Mouse (Mus musculus) hindbrain, postnatal 0 days (tissue): ENCODE measurements around the gene 1700016D06Rik. TPM values are rescaled to one million over a fixed set of nuclear protein-coding genes. Genes with fewer than 3 reads are reported as not detected.
A peak's percentile ranks its signal among the peaks of the same experiment; 100 is the strongest.

Experiments used
- ATAC-seq: fragments of 200-750 bp; cut with Nextera tagmentation; 2 replicates; pipeline ENCODE4 v1.8.0; 2017; ENCODE audit warnings: mild to moderate bottlenecking, moderate TSS enrichment, moderate library complexity
- DNase-seq: peaks from one replicate; pipeline ENCODE4 v3.0.0-alpha.2; 2015; ENCODE audit warnings: low spot score
- H3K27ac ChIP-seq: fragments of 300-500 bp; sonication (generic); 2 replicates; pipeline ENCODE4 v1.5.1; 2014; ENCODE audit warnings: mild to moderate bottlenecking
- H3K27me3 ChIP-seq: fragments of 300-500 bp; sonication (generic); 2 replicates; pipeline ENCODE4 v1.6.1; 2014; ENCODE audit warnings: low read length, mixed read lengths; ENCODE audit not compliant: insufficient read depth
- H3K36me3 ChIP-seq: fragments of 300-500 bp; sonication (generic); 2 replicates; pipeline ENCODE4 v1.6.1; 2014; ENCODE audit warnings: low read length, mixed read lengths; ENCODE audit not compliant: insufficient read depth
- H3K4me1 ChIP-seq: fragments of 300-500 bp; sonication (generic); 2 replicates; pipeline ENCODE4 v1.6.1; 2014; ENCODE audit warnings: antibody characterized with exemption, low read length, mixed read lengths; ENCODE audit not compliant: insufficient read depth
- H3K4me2 ChIP-seq: fragments of 300-500 bp; sonication (generic); 2 replicates; pipeline ENCODE4 v1.6.1; 2014; ENCODE audit warnings: low read depth, mild to moderate bottlenecking, low read length, moderate library complexity, mixed read lengths
- H3K4me3 ChIP-seq: fragments of 300-500 bp; sonication (generic); 2 replicates; pipeline ENCODE4 v1.5.1; 2014; ENCODE audit warnings: low read length
- H3K9ac ChIP-seq: fragments of 300-500 bp; sonication (generic); replicated peaks from 2 replicates; pipeline ENCODE4 v1.6.1; 2014; ENCODE audit warnings: mild to moderate bottlenecking, low read length, moderate library complexity, mixed read lengths
- H3K9me3 ChIP-seq: fragments of 300-500 bp; sonication (generic); 2 replicates; pipeline ENCODE4 v1.6.1; 2016; ENCODE audit warnings: low read length, mixed read lengths
- CTCF ChIP-seq: IDR thresholded peaks from 2 replicates; pipeline ENCODE4 v1.5.1; 2016; ENCODE audit warnings: antibody characterized with exemption, control low read depth, low read depth
- WGBS: fragments of 180-500 bp; shearing (Covaris S2); extraction: QIAGEN DNeasy Blood & Tissue Kit; methylation state at CpG from one replicate; pipeline ENCODE4 v1.1.7; 2014; 5-methylcytosine and 5-hydroxymethylcytosine counted together
- polyA plus RNA-seq: library from polyadenylated mRNA; unstranded; fragments of >200 nt; fragmentation: Nextera tagmentation; extraction: Ambion mirVana; gene quantifications from 2 replicates; pipeline ENCODE4 v1.2.1, GENCODE M21; 2015
- total RNA-seq: library from RNA; depleted of rRNA; stranded (reverse); fragments of >200 nt; gene quantifications from 2 replicates; pipeline ENCODE4 v1.2.3, GENCODE M21; 2014

The 1700016D06Rik gene
- total and polyA plus RNA-seq, 2 experiments from 2014 or later: not detected

DNA sequence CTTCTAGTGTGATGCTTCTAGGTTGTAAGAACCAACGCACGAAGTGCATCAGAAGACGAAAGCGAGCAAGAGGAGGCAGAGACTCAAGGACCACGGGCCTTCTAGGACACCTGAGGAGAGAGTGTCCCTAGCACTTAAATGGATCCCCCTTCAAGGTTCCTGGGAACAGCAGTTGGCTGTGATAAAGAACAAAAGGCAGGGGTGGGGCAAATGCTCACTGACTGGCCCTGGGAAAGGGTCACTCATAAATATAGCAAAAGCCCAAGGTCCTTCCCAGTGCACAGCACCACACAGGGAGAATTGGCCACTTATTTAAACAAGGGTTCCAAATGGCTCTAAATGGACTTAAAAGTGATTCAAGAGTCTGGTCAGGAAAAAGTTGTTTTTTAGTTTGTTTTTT, 71.7 kb downstream of the 1700016D06Rik start:
- TF ChIP-seq CTCF: no peak
- Histone ChIP-seq H3K4me3 (no peak overlapping the region), H3K27ac (no peak overlapping the region), H3K27me3 (no peaks in the 10 kb centered on the region), H3K9me3 (no peaks in the 10 kb centered on the region), H3K36me3 (peaks cover 24% of the 10 kb centered on the region), H3K4me2 (no peak overlapping the region), H3K4me1 (peaks cover 6% of the 10 kb centered on the region), H3K9ac (no peak overlapping the region)
- 80% methylated on average over 5 of the region's 5 CpGs for WGBS
- ATAC-seq: no peak
- DNase-seq: no peak

DNA sequence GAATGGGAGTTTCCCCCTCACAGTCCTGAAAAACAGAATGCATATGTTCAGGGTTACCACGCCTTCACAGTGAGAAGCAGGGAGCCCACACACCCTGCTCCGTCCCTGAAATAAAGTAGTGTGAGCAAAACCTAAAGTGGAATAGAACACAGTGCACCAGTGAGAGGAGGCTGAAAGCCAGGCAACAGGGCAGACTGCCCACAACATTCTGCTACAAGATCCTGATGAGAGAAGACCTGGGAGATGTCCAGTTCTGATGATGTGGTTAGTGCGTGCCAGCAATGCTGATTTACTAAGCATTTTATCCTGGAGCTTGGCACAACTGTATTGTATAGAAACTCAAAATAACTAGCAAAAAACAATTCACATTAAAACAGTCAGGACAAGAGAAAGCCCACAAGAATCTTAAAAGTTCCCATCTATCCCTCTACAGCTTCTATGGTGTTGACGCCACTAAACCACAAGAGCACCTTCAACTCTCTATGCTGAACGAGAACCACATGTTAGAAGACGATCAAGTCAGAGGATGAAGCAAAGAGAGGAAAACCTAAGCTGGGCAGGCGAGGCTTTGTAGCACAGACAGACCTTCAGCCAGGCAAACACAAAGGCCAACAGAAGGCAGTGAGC, 72.2 kb downstream of the 1700016D06Rik start:
- Histone ChIP-seq H3K27me3 (no peaks in the 10 kb centered on the region), H3K4me2 (no peak overlapping the region), H3K9ac (no peak overlapping the region), H3K4me3 (no peak overlapping the region), H3K27ac (no peak overlapping the region; the same call in 1 of the 2 replicates), H3K4me1 (peaks cover 3% of the 10 kb centered on the region), H3K36me3 (peaks cover 27% of the 10 kb centered on the region), H3K9me3 (no peaks in the 10 kb centered on the region)
- TF ChIP-seq CTCF: no peak
- ATAC-seq (peak; percentile 38; the same call in 1 of the 2 replicates), DNase-seq (peak; percentile 59)
- WGBS: 68% methylated on average over 7 of the region's 7 CpGs

DNA sequence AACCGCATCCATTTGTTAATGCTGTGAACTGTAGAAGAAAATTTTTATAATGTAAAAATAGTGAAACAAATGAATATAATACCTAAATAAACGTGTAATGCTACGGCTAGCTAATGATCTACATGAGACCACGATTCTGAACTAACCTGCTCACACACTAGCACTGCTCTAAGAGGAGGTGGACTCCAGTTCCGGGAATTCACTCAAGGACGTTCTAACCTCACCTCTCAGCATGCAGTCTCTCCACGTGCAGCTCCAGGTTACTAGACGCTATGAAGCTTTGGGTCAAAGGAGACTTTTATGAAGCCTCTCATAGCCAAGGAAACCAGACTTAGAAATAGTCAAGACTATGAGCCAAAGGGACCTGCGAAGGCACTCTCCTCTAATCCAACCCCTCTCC, 73.1 kb downstream of the 1700016D06Rik start:
- ATAC-seq (no peak), DNase-seq (no peak)
- no peaks in the 10 kb centered on the region for H3K27me3 ChIP-seq
- no peak overlapping the region for H3K4me2 ChIP-seq
- H3K4me1 ChIP-seq: no peaks in the 10 kb centered on the region
- no peaks in the 10 kb centered on the region for H3K9me3 ChIP-seq
- no peak overlapping the region for H3K4me3 ChIP-seq
- no peak overlapping the region for H3K27ac ChIP-seq
- 81% methylated on average over 9 of the region's 9 CpGs for WGBS
- H3K9ac ChIP-seq: no peak overlapping the region
- no peak for TF ChIP-seq CTCF
- H3K36me3 ChIP-seq: peaks cover 28% of the 10 kb centered on the region

DNA sequence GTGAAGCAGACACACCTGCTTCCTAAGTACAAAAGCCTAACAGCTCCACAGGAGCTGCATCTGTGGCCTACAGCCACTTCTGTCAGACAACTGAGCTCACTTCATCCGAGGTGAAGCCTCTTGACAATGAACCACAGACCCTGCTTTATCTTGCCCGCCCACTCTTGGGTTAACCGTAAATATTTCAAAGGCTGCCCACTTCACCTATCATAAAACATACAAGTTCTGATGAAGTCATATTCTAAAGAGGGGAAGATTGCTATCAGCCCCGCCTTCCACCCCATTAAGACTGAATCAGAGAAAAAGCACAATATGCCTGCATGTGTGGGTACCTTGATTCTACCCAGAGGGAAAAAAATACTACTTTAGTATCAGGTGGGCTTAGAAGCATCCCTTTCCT, 75.8 kb downstream of the 1700016D06Rik start:
- WGBS: 90% methylated on average over 4 of the region's 4 CpGs
- peaks cover 24% of the 10 kb centered on the region; the same call in 1 of the 2 replicates for H3K36me3 ChIP-seq
- no peak for ATAC-seq

DNA sequence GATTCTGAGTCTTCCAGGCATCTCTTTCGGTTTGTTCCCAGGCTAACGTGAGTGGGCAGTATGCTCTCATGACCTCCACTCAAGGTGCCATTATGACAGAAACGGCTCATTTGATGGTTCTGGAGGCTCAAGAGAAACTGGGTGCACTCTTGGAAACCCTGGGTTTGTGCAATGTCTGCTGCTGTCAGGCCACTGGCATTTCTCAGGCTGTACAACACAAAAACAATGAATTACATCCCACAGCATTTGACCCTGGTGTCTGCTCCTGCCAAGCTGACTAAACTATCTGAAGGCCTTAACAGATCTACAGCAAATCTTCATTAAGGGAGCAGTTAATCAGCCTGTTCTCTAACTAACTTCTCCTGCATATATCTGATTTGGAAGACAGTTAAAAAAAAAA, 81.8 kb downstream of the 1700016D06Rik start:
- Histone ChIP-seq H3K4me3 (no peak overlapping the region), H3K27ac (no peak overlapping the region), H3K4me2 (no peak overlapping the region), H3K9me3 (no peaks in the 10 kb centered on the region), H3K27me3 (no peaks in the 10 kb centered on the region), H3K4me1 (no peaks in the 10 kb centered on the region), H3K9ac (no peak overlapping the region), H3K36me3 (peaks cover 34% of the 10 kb centered on the region)
- DNase-seq (no peak), ATAC-seq (no peak)
- whole genome bisulfite sequencing: 96% methylated on average over 3 of the region's 3 CpGs
- TF ChIP-seq CTCF: no peak

More for the DNA sequence above, 75.8 kb downstream of the 1700016D06Rik start:
- H3K4me2 ChIP-seq: no peak overlapping the region
- TF ChIP-seq CTCF: no peak
- H3K27me3 ChIP-seq: no peaks in the 10 kb centered on the region
- no peak overlapping the region for H3K4me3 ChIP-seq
- no peak overlapping the region for H3K9ac ChIP-seq
- DNase-seq: no peak
- no peaks in the 10 kb centered on the region for H3K4me1 ChIP-seq
- no peaks in the 10 kb centered on the region for H3K9me3 ChIP-seq
- H3K27ac ChIP-seq: no peak overlapping the region

DNA sequence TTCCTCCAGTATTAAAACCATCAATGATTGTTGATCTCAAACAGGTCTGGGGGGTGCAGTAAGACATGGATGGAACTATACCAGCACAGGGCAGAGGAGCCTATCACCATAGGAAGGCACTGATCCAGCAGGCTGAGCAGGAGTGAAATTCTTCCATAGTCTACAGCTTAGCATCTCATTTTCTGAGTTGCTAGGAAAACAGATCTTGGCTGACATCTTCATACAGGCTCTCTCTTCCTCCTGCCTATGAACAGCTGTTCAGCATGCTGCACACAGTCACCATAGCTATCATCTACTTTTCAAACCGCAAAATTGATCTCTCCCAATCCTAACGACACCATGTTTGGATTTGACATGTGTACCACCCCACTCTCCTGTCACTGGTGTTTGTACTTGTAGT, 82.8 kb downstream of the 1700016D06Rik start:
- Histone ChIP-seq H3K9ac (no peak overlapping the region), H3K4me3 (no peak overlapping the region), H3K9me3 (no peaks in the 10 kb centered on the region), H3K36me3 (peaks cover 30% of the 10 kb centered on the region), H3K27ac (no peak overlapping the region), H3K4me1 (no peaks in the 10 kb centered on the region), H3K27me3 (no peaks in the 10 kb centered on the region), H3K4me2 (no peak overlapping the region)
- 77% methylated on average over 2 of the region's 2 CpGs for WGBS
- no peak for ATAC-seq
- DNase-seq: no peak
- TF ChIP-seq CTCF: no peak

DNA sequence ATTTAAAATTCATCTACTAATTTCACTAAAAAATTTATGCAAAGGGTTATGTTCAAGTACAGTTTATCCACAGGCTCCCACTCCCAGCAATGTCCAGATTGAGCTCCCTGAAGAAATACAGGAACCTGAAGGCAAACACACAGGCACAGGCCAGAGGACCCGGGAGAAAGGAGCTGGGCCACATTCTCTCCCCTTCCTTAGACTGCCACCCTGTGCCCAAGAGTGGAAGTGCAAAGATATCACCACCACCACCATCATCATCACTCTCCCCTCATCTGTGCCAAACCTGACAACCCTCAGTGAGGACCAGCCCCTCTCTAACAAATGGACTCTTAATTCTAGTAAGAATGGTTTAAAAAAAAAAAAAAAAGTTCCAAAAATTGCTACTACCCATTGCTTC, 84.6 kb downstream of the 1700016D06Rik start:
- DNase-seq (peak; percentile 59), ATAC-seq (peak; percentile 69)
- no peak overlapping the region for H3K4me2 ChIP-seq
- no peak overlapping the region for H3K9ac ChIP-seq
- TF ChIP-seq CTCF: peak; percentile 86
- no peaks in the 10 kb centered on the region for H3K27me3 ChIP-seq
- no peak overlapping the region for H3K27ac ChIP-seq
- H3K36me3 ChIP-seq: peaks cover 42% of the 10 kb centered on the region
- no peaks in the 10 kb centered on the region for H3K4me1 ChIP-seq
- H3K9me3 ChIP-seq: no peaks in the 10 kb centered on the region
- H3K4me3 ChIP-seq: no peak overlapping the region
- 4% methylated on average over 1 of the region's 1 CpGs for WGBS
